Mouse (Mus musculus) cerebellum, adult 9-10 months (tissue): ENCODE data around the gene Rmi2.

ENCODE experiments used
- DNase-seq: peaks from one replicate; pipeline ENCODE4 v3.0.0; 2022

Gene Rmi2

GRCm38 (mm10) chr16:10933372-10933771 is 98.5 kb downstream of the Rmi2 start:
- DNase-seq: peak; percentile 57

DNA sequence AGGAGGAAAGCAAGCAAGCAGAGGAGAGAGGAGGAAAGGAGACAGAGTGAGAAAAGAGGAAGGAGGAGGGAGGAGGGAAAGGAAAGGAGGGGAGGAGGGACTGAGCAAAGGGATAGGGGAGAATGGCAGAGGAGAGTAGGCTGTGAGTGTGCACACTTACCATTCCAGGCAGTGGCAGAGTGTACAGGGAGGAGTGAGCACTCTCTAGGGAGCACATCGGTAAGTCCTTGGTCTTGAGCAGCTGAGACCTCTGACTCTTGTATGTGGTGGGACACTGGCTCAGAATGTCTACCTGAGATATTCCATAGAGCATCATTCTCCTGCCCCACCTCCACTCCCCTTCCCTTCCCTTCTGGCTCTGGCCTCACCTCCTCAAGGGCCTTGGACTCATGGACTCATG is 99.2 kb downstream of the Rmi2 start:
- no peak for DNase-seq

- DNase-seq: no peak
Observed at GRCm38 (mm10) chr16:10936700-10937319, 102.0 kb downstream of the Rmi2 start.

GRCm38 (mm10) chr16:10937497-10937896 is 102.6 kb downstream of the Rmi2 start:
- no peak for DNase-seq

GRCm38 (mm10) chr16:10939932-10940331 is 105.1 kb downstream of the Rmi2 start:
- DNase-seq: no peak

- DNase-seq: no peak
Observed at GRCm38 (mm10) chr16:10940661-10941060, 105.8 kb downstream of the Rmi2 start.
